Mouse (Mus musculus) embryonic fibroblast, embryonic 13.5 days (primary cell): ENCODE measurements around the gene Fam111a.

Source experiments
- CTCF ChIP-seq: IDR thresholded peaks from 2 replicates; pipeline ENCODE4 v1.5.1; 2011; ENCODE audit warnings: mild to moderate bottlenecking, control low read depth, low read length, moderate library complexity, borderline replicate concordance; ENCODE audit not compliant: insufficient read depth
- POLR2A ChIP-seq: IDR thresholded peaks from 2 replicates; pipeline ENCODE4 v1.6.1; 2011; ENCODE audit warnings: low read depth, mild to moderate bottlenecking, control low read depth, low read length, moderate library complexity

DNA sequence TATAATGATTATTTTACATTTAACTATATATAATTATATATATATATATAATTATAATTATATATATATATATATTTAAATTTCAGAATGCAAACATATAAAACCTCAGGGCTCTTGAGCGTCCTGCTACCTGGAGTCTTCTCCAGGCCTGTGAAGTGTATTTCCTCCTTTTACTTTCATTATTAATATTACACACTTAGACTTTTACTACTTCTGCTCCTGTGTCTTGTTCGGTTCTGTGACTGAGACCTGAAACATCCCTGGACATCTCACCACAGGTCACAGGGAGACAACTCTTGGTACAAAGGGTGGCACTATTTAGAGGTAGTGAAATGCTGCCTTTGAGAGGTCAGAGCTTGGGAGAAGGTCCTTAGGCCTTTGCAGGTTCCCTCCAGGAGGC, 10.8 kb downstream of the Fam111a start:
- TF ChIP-seq POLR2A (no peak), CTCF (no peak)
